Mouse (Mus musculus) spleen, adult 18-20 months (tissue): ENCODE results near the gene Tmem25.
"Not testable (repeated sequence)": the region's sequence is repeated elsewhere in the genome, so short reads cannot be mapped to it uniquely, and the experiment has no call there.

Experiments
- DNase-seq, 2 experiments: peaks; one replicate each; pipeline ENCODE4 v3.0.0; 2022; ENCODE audit warnings: mixed read lengths in 2 of 2

Tmem25 gene

GRCm38 (mm10) chr9:44772392-44772749 is 26.7 kb downstream of the Tmem25 start:
- DNase-seq: no peak

- no peak for DNase-seq
Observed at GRCm38 (mm10) chr9:44771376-44771775, 27.7 kb downstream of the Tmem25 start.

- not testable (repeated sequence) for DNase-seq
Observed at GRCm38 (mm10) chr9:44768029-44768394, 31.1 kb downstream of the Tmem25 start.

- peak; percentile 70 to 75 for DNase-seq
Observed at GRCm38 (mm10) chr9:44767101-44768028, 31.7 kb downstream of the Tmem25 start, which contains the start of the genes Arcn1 and Ift46. Gene Arcn1, minus strand, starts transcription at chr9:44767845. Gene Ift46, plus strand, starts transcription at chr9:44767908.

- DNase-seq: no peak
Observed at GRCm38 (mm10) chr9:44760873-44761272, 38.2 kb downstream of the Tmem25 start.

GRCm38 (mm10) chr9:44748473-44748872 is 50.6 kb downstream of the Tmem25 start:
- DNase-seq: no peak

- no peak for DNase-seq
Observed at GRCm38 (mm10) chr9:44747341-44747740, 51.8 kb downstream of the Tmem25 start.

GRCm38 (mm10) chr9:44746666-44747065 is 52.4 kb downstream of the Tmem25 start:
- no peak for DNase-seq

GRCm38 (mm10) chr9:44745371-44745770 is 53.7 kb downstream of the Tmem25 start:
- no peak for DNase-seq
